Mouse (Mus musculus): ENCODE data around the gene Mcts2. TPM values are rescaled to one million over a fixed set of nuclear protein-coding genes. Genes with fewer than 3 reads are reported as not detected.

The Mcts2 gene
- polyA plus RNA-seq (2015; fragmentation: Nextera tagmentation; extraction: Ambion mirVana) = 19.0 and 21.5 TPM in 2 replicates

- Histone ChIP-seq H3K9me3 (ENCODE audit: control insufficient read depth) (no peaks in the 10 kb centered on the region), H3K9ac (ENCODE audit: low read depth, low read length) (peak within 1 kb of the TSS; percentile 31; the same call in 1 of the 2 replicates), H3K36me3 (ENCODE audit: control insufficient read depth, insufficient read depth) (peaks cover 74% of the 10 kb centered on the region), H3K27me3 (replicated peaks; ENCODE audit: control insufficient read depth, insufficient read depth, low read length) (no peaks in the 10 kb centered on the region), H3K4me2 (replicated peaks; ENCODE audit: low read depth) (peak within 1 kb of the TSS; percentile 61), H3K27ac (ENCODE audit: low read depth, low read length) (peak within 1 kb of the TSS; percentile 63), H3K4me3 (ENCODE audit: low read depth, low read length) (peak within 1 kb of the TSS; percentile 45), H3K4me1 (replicated peaks; ENCODE audit: control insufficient read depth, insufficient read depth, low read length) (no peaks in the 10 kb centered on the region)
- 55% methylated on average over 45 of the region's 45 CpGs for WGBS
- TF ChIP-seq CTCF (IDR thresholded peaks at IDR 0.05; ENCODE audit: low read depth) = no peak
- ATAC-seq = peak; percentile 87
Observed at GRCm38 (mm10) chr2:152686806-152687267, at the start of gene Mcts2. Gene Mcts2 (plus strand): TSS chr2:152687035.

DNA sequence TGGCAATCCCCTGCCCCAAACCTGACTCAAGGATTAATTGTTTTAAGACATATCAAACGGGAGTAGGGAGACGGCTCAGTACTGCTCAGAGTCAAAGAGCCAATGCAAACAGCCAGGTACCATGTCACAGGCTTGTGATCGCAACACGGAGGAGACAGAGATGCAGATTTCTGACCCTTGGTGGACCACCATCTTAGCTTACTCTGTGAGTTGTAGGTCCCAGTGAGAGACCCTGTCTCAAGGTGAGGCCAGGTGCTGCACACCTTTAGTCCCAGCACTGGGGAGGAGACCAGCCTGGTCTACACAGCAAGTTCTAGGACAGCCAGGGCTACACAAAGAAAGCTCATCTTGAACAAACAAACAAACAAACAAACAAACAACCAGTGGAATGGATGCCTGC lies 49.5 kb upstream of the Mcts2 start:
- Histone ChIP-seq H3K27ac (ENCODE audit: low read depth, low read length) (peak overlapping the region; percentile 0; the same call in 1 of the 2 replicates), H3K27me3 (replicated peaks; ENCODE audit: control insufficient read depth, insufficient read depth, low read length) (peaks cover 5% of the 10 kb centered on the region; the same call in 1 of the 2 replicates), H3K9me3 (ENCODE audit: control insufficient read depth) (no peaks in the 10 kb centered on the region), H3K4me3 (ENCODE audit: low read depth, low read length) (no peak overlapping the region), H3K4me1 (replicated peaks; ENCODE audit: control insufficient read depth, insufficient read depth, low read length) (no peaks in the 10 kb centered on the region), H3K9ac (ENCODE audit: low read depth, low read length) (no peak overlapping the region), H3K4me2 (replicated peaks; ENCODE audit: low read depth) (no peak overlapping the region), H3K36me3 (ENCODE audit: control insufficient read depth, insufficient read depth) (no peaks in the 10 kb centered on the region)
- no peak for ATAC-seq
- 79% methylated on average over 4 of the region's 4 CpGs for WGBS
- TF ChIP-seq CTCF (IDR thresholded peaks at IDR 0.05; ENCODE audit: low read depth) = no peak

GRCm38 (mm10) chr2:152638865-152639264 lies 48.0 kb upstream of the Mcts2 start:
- Histone ChIP-seq H3K9me3 (ENCODE audit: control insufficient read depth) (no peaks in the 10 kb centered on the region), H3K36me3 (ENCODE audit: control insufficient read depth, insufficient read depth) (no peaks in the 10 kb centered on the region), H3K9ac (ENCODE audit: low read depth, low read length) (no peak overlapping the region), H3K4me3 (ENCODE audit: low read depth, low read length) (no peak overlapping the region), H3K4me2 (replicated peaks; ENCODE audit: low read depth) (no peak overlapping the region), H3K27ac (ENCODE audit: low read depth, low read length) (no peak overlapping the region), H3K4me1 (replicated peaks; ENCODE audit: control insufficient read depth, insufficient read depth, low read length) (no peaks in the 10 kb centered on the region), H3K27me3 (replicated peaks; ENCODE audit: control insufficient read depth, insufficient read depth, low read length) (no peaks in the 10 kb centered on the region)
- TF ChIP-seq CTCF (IDR thresholded peaks at IDR 0.05; ENCODE audit: low read depth) = no peak
- 63% methylated on average over 6 of the region's 6 CpGs for WGBS
- no peak for ATAC-seq

GRCm38 (mm10) chr2:152639406-152640113 lies 47.3 kb upstream of the Mcts2 start:
- no peak overlapping the region for H3K4me2 ChIP-seq (replicated peaks; ENCODE audit: low read depth)
- no peak for ATAC-seq

GRCm38 (mm10) chr2:152652901-152653620 lies 33.8 kb upstream of the Mcts2 start:
- no peak for ATAC-seq
- H3K9me3 ChIP-seq (ENCODE audit: control insufficient read depth) = no peaks in the 10 kb centered on the region
- H3K27me3 ChIP-seq (replicated peaks; ENCODE audit: control insufficient read depth, insufficient read depth, low read length) = no peaks in the 10 kb centered on the region
- H3K4me3 ChIP-seq (ENCODE audit: low read depth, low read length) = no peak overlapping the region
- no peak overlapping the region for H3K27ac ChIP-seq (ENCODE audit: low read depth, low read length)
- H3K9ac ChIP-seq (ENCODE audit: low read depth, low read length) = no peak overlapping the region
- no peaks in the 10 kb centered on the region for H3K36me3 ChIP-seq (ENCODE audit: control insufficient read depth, insufficient read depth)
- WGBS = 46% methylated on average over 10 of the region's 10 CpGs
- TF ChIP-seq CTCF (IDR thresholded peaks at IDR 0.05; ENCODE audit: low read depth) = no peak
- 0 out of 2 replicates have a peak, but pooled peaks cover 6% of the 10 kb centered on the region for H3K4me1 ChIP-seq (replicated peaks; ENCODE audit: control insufficient read depth, insufficient read depth, low read length)
- H3K4me2 ChIP-seq (replicated peaks; ENCODE audit: low read depth) = no peak overlapping the region

More at GRCm38 (mm10) chr2:152639406-152640113, 47.3 kb upstream of the Mcts2 start:
- no peak for TF ChIP-seq CTCF (IDR thresholded peaks at IDR 0.05; ENCODE audit: low read depth)
- Histone ChIP-seq H3K9ac (ENCODE audit: low read depth, low read length) (no peak overlapping the region), H3K36me3 (ENCODE audit: control insufficient read depth, insufficient read depth) (no peaks in the 10 kb centered on the region), H3K4me3 (ENCODE audit: low read depth, low read length) (no peak overlapping the region), H3K27me3 (replicated peaks; ENCODE audit: control insufficient read depth, insufficient read depth, low read length) (no peaks in the 10 kb centered on the region), H3K27ac (ENCODE audit: low read depth, low read length) (no peak overlapping the region), H3K9me3 (ENCODE audit: control insufficient read depth) (no peaks in the 10 kb centered on the region), H3K4me1 (replicated peaks; ENCODE audit: control insufficient read depth, insufficient read depth, low read length) (no peaks in the 10 kb centered on the region)
- WGBS = 25% methylated on average over 11 of the region's 11 CpGs
